Mouse (Mus musculus) heart, adult 8-10 months (tissue): Measurements from ENCODE around the gene Nr1i3. TPM values are rescaled to one million over a fixed set of nuclear protein-coding genes. Genes with fewer than 3 reads are reported as not detected.

ENCODE experiments used
- DNase-seq: peaks from one replicate; pipeline ENCODE4 v3.0.0; 2022; ENCODE audit warnings: low spot score
- total RNA-seq, 4 experiments: library from RNA; stranded (reverse); gene quantifications; 2 replicates each; pipeline ENCODE4 v1.2.4; 2022

The Nr1i3 gene
- total RNA-seq, 4 experiments from 2014 or later: not detected

- DNase-seq: peak; percentile 52
Observed at GRCm38 (mm10) chr1:171251594-171252324, 38.0 kb downstream of the Nr1i3 start.

- no peak for DNase-seq
Observed at GRCm38 (mm10) chr1:171252415-171252814, 38.6 kb downstream of the Nr1i3 start.

DNA sequence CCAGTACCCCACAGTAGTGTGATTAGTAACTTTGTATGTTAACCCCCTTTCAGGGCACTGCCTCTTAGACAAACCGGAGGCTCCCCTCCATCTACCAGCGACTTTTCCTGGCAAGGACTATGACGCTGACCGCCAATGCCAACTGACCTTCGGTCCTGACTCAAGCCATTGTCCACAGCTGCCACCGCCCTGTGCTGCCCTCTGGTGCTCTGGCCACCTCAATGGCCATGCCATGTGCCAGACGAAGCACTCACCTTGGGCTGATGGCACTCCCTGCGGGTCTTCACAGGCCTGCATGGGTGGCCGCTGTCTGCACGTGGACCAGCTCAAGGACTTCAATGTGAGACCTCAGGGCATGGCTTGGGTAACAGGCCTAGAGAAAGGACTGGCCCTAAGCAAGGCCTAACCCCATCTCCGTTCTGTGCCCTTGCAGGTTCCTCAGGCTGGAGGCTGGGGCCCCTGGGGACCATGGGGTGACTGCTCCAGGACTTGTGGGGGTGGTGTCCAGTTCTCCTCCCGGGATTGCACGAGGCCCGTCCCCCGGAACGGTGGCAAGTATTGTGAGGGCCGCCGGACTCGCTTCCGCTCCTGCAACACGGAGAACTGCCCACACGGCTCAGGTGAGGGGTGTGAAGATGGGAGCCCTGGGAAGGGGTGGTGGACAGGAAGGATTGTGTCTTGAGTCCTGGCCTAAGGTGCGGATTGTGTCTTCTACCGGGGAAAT, 42.5 kb downstream of the Nr1i3 start:
- DNase-seq: no peak

DNA sequence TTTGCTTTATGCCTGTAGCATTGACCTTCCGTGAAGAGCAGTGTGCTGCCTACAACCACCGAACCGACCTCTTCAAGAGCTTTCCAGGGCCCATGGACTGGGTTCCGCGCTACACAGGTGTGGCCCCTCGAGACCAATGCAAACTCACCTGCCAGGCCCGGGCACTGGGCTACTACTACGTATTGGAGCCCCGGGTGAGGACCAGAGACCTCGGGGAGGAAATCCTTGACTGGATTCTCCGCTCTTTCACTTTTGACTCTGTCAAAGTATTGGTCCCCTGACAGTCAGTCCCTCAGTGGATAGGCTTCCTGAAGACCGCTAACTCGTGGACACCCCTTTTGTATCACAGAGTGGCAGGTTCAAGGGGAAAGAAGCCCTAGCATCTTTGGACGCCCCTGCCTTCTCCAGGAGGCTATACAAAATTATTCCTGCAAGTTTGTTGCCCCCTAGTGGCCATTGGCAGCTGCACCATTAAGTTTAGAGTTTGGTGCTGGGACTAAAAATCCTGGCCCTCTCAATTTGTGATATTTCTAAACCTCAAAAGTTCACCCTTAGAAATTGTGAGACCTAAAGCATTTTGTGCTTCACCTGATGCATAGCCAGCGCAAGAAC, 43.3 kb downstream of the Nr1i3 start:
- DNase-seq: peak; percentile 67

DNA sequence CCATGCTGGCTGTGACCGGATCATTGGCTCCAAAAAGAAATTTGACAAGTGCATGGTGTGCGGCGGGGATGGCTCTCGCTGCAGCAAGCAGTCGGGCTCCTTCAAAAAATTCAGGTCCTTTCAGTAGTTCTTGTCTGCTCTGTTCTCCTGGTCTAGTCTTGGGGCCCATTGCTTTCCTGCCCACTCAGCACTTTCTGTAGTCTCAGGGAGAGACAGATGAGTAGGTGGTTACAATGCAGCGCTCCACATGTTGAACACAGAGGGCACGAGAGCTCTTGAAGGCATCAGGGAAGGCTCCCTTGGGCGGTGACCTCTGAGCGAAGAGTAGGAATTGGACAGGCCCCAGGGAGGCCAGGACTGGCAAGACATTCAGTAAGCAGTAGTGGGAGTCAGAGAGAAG, 44.0 kb downstream of the Nr1i3 start:
- DNase-seq: no peak

GRCm38 (mm10) chr1:171258921-171259320, 45.2 kb downstream of the Nr1i3 start:
- no peak for DNase-seq

DNA sequence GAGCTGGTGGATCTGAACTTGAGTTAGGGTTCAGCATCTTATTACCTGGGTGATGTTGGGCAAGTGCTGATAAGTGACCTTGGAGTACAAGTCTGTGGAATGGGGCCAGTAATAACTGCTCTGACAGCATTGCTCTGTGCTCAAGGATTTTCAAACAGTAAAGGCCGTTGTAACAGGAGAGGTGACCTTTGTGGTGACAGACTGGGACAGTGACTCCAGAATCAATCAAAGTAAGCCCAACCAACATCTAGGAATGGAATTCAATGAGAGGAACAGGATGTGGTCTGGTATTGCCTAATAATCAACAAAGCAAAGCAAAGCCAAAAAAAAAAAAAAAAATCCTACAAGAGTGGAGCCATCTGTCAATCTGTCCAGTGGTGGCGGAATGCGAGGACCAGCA, 46.5 kb downstream of the Nr1i3 start:
- DNase-seq: no peak

DNA sequence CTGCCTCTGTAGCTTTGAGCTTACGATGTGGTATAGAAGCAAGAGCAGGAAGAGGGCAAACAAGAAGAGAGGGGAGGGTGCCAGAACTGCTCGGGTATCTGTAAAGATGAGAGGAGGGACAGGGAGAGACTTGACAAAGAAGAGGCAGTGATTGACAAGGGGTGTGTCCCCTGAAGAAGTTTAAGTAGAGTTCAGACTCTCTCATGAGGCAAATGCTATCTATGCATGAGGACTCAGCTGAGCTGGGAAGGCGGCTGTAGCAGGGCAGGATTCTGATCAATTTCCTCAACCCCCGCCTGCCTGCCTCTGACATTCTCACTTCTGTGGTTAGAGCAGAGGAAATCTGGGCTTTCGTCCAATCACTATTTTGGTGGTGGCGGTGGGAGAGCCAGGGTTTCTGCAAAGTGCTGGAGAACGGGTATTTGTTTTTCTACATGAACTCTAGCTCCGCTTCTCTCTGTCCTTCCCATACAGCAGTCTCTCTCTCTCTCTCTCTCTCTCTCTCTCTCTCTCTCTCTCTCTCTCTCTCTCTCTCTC, 48.9 kb downstream of the Nr1i3 start:
- DNase-seq: peak; percentile 85

DNA sequence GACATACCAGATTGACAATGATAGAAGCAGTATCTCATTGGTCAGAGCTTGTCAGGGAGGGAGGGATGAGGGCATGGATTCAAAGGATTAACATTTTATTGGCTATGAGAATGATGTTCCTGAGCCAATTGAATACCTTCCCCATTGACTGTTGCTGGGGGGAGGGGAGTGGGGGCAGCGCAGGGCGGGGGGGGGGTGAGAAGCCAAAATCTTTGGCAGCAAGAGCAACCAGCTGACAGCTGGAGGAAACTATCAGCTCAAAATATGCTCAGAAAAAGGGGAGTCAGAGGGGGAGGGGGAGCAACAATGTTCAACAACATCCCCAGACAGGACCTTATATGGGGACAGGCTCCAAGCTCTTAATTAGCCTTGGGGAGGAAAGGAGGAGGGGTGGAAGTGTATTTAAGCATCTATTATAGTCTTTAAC, 49.4 kb downstream of the Nr1i3 start:
- peak; percentile 69 for DNase-seq

GRCm38 (mm10) chr1:171263666-171264461, 50.1 kb downstream of the Nr1i3 start:
- DNase-seq: no peak

GRCm38 (mm10) chr1:171265971-171266744, 52.4 kb downstream of the Nr1i3 start:
- no peak for DNase-seq

DNA sequence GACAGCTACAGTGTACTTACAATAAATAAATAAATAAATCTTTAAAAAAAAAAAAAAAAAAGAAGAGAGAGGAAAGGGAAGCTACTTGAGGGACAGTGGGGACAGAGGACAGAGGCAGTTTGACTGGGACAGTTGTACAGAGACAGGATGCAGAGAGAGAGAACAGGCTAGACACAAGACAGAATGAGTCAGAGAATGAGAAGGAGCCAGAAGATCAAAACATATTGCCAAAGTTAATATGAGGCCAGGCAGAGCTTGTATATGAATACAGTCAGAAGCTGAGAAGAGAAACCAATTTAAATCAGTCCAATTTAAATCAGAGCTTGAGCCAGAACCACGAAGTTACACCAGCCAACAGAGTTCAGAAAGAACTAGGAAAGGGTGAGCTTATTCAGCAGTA, 54.6 kb downstream of the Nr1i3 start:
- DNase-seq: no peak

- DNase-seq: peak; percentile 96
Observed at GRCm38 (mm10) chr1:171269848-171270572, 56.2 kb downstream of the Nr1i3 start, which contains the start of gene B4galt3. B4galt3 (plus strand) TSS chr1:171270328.

Other genes with a start within 250 kb of the Nr1i3 start
- 10 to 100 TPM in 1 of 4 experiments, 1 to 10 TPM in 3; 3.9 to 10.6 (median 5.7) TPM for gene Fcgr2b, start 237.4 kb upstream of the Nr1i3 start, total RNA-seq
- 1 to 10 TPM in 1 of 4 experiments, under 1 TPM in 2, not detected in 1; 0.22 to 1.4 (median 0.50) TPM for gene Fcgr4, start 195.1 kb upstream of the Nr1i3 start, total RNA-seq
- gene Fcgr3, start 149.0 kb upstream of the Nr1i3 start, total RNA-seq: 10 to 100 TPM in 2 of 4 experiments, 1 to 10 TPM in 2; 7.8 to 13.7 (median 9.7) TPM
- 1 to 10 TPM in 1 of 4 experiments, under 1 TPM in 3; 0.60 to 2.0 (median 0.88) TPM for gene Cfap126, start 100.1 kb upstream of the Nr1i3 start, total RNA-seq
- gene Sdhc, start 63.4 kb upstream of the Nr1i3 start, total RNA-seq: 1,000 to 10,000 TPM; 1,259 to 1,304 (median 1,268) TPM
- gene Mpz, start 63.3 kb upstream of the Nr1i3 start, total RNA-seq: under 1 TPM in 2 of 4 experiments, not detected in 2; 0.31 to 0.41 TPM
- 100 to 1,000 TPM; 193 to 360 (median 253) TPM for gene Pcp4l1, start 17.7 kb upstream of the Nr1i3 start, total RNA-seq
- 100 to 1,000 TPM in 1 of 4 experiments, 10 to 100 TPM in 3; 94.3 to 111 (median 97.4) TPM for gene Tomm40l, start 8.5 kb downstream of the Nr1i3 start, total RNA-seq
- gene Apoa2, start 11.1 kb downstream of the Nr1i3 start, total RNA-seq: 1 to 10 TPM; 1.8 to 4.9 (median 1.9) TPM
- gene Fcer1g, start 20.4 kb downstream of the Nr1i3 start, total RNA-seq: 10 to 100 TPM in 2 of 4 experiments, 1 to 10 TPM in 2; 8.2 to 14.4 (median 11.5) TPM
- gene Adamts4, start 36.5 kb downstream of the Nr1i3 start, total RNA-seq: under 1 TPM; 0.19 to 0.60 (median 0.25) TPM
- gene Ndufs2, start 37.4 kb downstream of the Nr1i3 start, total RNA-seq: 1,000 to 10,000 TPM; 1,619 to 1,708 (median 1,672) TPM
- 10 to 100 TPM; 15.4 to 20.8 (median 19.1) TPM for gene B4galt3, start 56.4 kb downstream of the Nr1i3 start, total RNA-seq
- 10 to 100 TPM; 11.9 to 16.6 (median 12.7) TPM for gene Ppox, start 67.2 kb downstream of the Nr1i3 start, total RNA-seq
- gene Usp21, start 74.0 kb downstream of the Nr1i3 start, total RNA-seq: 10 to 100 TPM; 18.9 to 21.1 (median 19.9) TPM
- 10 to 100 TPM; 88.2 to 96.3 (median 90.7) TPM for gene Ufc1, start 81.1 kb downstream of the Nr1i3 start, total RNA-seq
- 10 to 100 TPM; 21.2 to 26.1 (median 21.9) TPM for gene Dedd, start 115.2 kb downstream of the Nr1i3 start, total RNA-seq
- 10 to 100 TPM; 26.9 to 36.8 (median 29.4) TPM for gene Nit1, start 131.7 kb downstream of the Nr1i3 start, total RNA-seq
- gene Pfdn2, start 131.7 kb downstream of the Nr1i3 start, total RNA-seq: 100 to 1,000 TPM in 1 of 4 experiments, 10 to 100 TPM in 3; 55.3 to 103 (median 78.2) TPM
- under 1 TPM in 1 of 4 experiments, not detected in 3; 0.16 TPM for gene Klhdc9, start 146.8 kb downstream of the Nr1i3 start, total RNA-seq
- under 1 TPM in 3 of 4 experiments, not detected in 1; 0.11 to 0.38 (median 0.25) TPM for gene Nectin4, start 156.1 kb downstream of the Nr1i3 start, total RNA-seq
- gene Arhgap30, start 175.0 kb downstream of the Nr1i3 start, total RNA-seq: 1 to 10 TPM; 1.7 to 3.0 (median 2.0) TPM
- 10 to 100 TPM; 43.0 to 48.4 (median 45.2) TPM for gene Usf1, start 197.3 kb downstream of the Nr1i3 start, total RNA-seq
- 1 to 10 TPM in 3 of 4 experiments, under 1 TPM in 1; 0.75 to 2.0 (median 1.3) TPM for gene Tstd1, start 204.9 kb downstream of the Nr1i3 start, total RNA-seq
- 10 to 100 TPM; 34.5 to 36.2 (median 35.6) TPM for gene F11r, start 223.6 kb downstream of the Nr1i3 start, total RNA-seq